Mouse (Mus musculus) mesoderm, embryonic 11.5 days (tissue): Measurements from ENCODE around the gene Fat4.

Experiments used
- DNase-seq: peaks from one replicate; pipeline ENCODE4 v3.0.0-alpha.2; 2012; ENCODE audit warnings: low read depth, low spot score

Gene Fat4

DNA sequence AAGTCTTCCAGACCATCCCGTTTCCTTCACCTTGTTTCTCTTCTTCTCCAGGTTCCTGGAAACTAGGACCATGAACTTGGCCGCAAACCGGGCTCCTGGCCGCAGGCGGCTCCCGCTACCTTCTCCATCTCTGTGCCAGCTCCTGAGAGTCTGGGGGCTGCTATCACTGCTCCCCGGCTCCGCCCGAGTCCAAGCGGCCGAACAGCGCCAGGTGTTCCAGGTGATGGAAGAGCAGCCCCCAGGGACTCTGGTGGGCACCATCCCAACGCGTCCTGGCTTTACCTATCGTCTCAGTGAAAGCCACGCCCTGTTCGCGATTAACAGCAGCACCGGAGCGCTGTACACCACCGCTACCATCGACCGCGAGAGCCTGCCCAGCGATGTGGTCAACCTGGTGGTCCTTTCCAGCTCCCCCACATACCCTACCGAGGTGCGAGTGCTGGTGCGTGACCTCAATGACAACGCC is at the start of gene Fat4:
TSS of gene Fat4 (plus strand) at position 51 of the 466 bp plus-strand sequence.
- DNase-seq, result no peak

- no peak for DNase-seq
Measured at GRCm38 (mm10) chr3:38839438-38839837, 47.3 kb upstream of the Fat4 start.

DNA sequence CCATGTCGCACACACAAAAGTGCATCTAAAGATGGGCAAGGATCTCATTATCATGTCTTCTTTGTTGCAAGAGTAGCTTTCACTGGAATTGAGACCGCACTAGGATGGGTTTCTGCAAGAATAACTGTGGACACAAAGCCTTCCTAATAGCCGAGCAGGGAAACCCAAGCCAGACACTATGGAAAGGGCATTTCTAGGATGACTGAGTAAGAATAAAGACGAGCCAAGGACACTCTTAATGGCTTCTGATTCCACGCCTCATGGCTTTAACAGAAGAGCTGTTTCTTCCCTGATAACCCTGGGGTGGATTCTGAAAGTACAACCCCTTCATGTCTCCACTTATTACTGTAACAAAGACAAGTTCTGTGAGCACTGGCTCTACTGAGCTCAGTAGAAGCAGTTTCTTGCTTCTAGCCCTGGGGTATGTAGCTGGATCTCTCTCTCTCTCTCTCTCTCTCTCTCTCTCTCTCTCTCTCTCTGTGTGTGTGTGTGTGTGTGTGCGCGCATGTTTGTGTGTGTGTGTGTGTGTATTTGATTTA is 43.7 kb upstream of the Fat4 start:
- DNase-seq, result no peak

GRCm38 (mm10) chr3:38846602-38847382 is 39.9 kb upstream of the Fat4 start:
- DNase-seq, result no peak

DNA sequence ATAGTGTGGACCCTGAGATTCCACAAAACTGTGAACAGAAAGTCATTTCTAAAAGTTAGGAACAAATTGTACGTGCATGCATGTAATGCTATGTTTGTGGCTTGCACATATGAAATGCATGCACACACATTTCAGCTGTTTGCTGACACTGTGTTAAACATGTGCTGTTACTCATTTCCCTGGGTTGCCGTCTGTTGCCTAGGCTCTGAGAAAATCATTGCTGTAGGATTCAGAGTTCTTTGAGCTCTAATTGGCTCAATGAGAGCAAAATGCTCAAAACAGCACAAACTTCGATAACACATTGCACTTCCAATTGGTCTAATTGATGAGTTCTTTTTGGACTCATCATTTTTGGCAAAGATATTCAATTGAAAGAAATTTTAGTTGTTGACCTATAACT is 37.7 kb upstream of the Fat4 start:
- no peak for DNase-seq

DNA sequence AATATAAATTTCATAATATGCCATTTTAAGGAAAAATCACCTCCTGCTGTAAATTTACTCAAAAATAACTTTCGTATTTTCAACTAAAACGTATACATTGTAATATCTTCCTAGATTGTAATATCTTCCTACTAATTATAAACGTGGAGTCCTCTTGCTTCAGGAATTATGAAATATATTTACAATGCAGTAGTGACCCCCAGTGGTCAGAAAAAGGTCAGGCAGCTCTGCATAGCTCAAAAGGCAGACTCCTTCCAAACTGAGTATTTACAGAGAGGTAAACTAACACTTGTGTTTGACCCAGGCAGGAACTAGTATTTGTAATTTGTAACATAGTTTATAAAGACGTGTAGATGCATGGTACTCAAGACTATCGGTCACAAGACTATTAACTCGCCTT is 37.2 kb upstream of the Fat4 start:
- DNase-seq, result peak; percentile 67

DNA sequence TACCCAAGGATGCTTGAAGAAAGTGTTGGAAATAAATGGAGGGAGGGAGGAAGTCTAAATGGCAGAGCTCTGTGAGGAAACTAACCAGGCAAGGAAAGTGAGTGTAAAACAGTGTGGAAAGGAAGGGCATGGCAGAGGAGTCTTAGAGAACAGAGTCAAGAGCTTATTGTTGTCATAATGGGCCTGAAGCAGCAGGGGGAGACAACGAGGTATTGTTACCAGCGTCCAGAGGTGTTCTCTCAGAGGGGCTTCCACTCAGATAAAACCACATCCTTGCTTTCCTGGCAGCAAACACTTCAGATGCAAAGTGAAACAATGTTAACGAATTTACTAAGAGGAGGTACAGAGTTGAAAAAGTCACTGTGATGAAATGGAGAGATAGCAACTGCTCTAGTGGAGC is 33.1 kb upstream of the Fat4 start:
- no peak for DNase-seq

DNA sequence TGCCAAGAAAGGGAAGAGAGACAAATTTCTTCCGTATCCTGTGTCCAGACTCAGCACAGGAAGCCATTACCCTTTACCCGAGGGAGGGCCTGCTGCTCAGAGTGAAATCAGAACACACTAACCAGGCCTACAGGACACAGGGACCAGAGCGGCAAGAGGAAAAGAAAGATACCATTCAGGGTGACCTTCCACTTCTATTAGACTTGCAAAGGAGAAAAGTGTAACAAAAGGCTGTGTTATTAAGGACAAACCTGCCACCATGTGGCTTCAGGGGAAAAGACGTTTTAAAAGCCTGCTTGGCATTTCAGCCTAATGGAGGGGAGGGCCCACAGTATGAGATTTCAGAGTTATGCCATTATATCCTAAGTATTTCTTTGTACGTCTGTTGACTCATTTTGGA is 26.1 kb upstream of the Fat4 start:
- DNase-seq, result no peak

GRCm38 (mm10) chr3:38871291-38871690 is 15.4 kb upstream of the Fat4 start:
- no peak for DNase-seq

GRCm38 (mm10) chr3:38875872-38876271 is 10.9 kb upstream of the Fat4 start:
- no peak for DNase-seq

- DNase-seq, result no peak
Measured at GRCm38 (mm10) chr3:38876706-38877105, 10.0 kb upstream of the Fat4 start.

- DNase-seq, result peak; percentile 79
Measured at GRCm38 (mm10) chr3:38882778-38883177, 4.0 kb upstream of the Fat4 start.

DNA sequence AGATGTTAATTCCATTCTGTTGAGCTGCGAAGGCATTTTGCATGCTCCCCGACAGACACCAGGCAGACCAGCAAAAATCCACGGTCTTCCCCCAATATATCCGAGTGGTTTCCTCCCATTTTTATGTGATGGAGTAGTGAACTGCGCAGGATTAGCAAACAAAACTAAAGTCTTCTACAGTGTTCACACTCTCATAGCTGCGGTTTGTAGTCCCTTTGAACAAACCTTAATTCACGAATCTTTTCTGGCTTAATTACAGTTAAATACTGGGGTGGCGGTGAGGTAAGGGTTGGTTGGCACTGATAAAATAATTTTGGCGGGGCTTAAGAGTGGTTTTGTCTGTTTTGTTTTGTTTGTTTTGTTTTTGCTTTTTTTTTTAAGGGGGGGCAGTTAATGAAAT is 3.1 kb upstream of the Fat4 start:
- no peak for DNase-seq

DNA sequence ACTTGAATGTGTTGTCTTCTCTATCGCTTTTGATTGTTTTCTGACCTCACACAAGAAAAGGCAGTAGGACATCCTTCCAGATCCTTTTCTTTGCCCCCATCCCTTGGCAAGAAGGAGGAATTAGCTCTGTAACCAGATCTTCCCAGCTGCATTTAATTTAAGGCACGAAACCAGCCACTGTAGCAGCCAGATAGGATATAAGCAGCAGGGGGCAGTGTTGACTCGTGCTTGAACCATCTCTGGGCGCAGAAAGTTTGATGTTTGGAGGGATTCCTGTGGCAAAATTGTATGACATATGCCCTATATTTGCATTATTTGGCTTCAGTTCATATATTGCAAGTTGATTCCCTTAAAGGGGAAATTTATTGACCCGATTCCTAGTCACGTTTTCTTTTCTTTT is 2.5 kb upstream of the Fat4 start:
- peak; percentile 93 for DNase-seq

DNA sequence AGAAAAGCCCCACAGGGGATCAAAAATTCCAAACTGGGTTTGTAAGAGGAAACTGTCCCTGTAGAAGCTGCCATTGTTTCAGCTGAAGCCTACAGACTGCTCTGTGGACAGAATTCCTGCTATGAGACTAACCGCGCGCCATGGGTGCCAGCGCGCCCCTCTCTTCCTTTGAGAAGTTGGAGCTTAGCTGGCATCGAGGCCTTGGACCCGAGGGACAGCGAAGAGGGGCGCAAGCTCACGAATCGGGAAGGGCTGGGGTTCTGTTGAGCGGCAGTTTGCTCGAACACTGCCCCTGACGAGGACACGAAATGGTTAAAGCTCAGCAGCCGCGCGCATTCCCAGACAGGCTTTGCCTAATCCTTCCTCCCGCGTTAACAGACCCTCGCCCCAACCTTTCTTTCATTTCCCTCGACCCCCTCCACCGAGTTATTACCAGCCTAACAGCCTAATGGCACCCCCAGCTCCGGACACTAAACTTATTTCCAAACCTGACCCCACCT is 1.8 kb upstream of the Fat4 start:
- peak; percentile 83 for DNase-seq

DNA sequence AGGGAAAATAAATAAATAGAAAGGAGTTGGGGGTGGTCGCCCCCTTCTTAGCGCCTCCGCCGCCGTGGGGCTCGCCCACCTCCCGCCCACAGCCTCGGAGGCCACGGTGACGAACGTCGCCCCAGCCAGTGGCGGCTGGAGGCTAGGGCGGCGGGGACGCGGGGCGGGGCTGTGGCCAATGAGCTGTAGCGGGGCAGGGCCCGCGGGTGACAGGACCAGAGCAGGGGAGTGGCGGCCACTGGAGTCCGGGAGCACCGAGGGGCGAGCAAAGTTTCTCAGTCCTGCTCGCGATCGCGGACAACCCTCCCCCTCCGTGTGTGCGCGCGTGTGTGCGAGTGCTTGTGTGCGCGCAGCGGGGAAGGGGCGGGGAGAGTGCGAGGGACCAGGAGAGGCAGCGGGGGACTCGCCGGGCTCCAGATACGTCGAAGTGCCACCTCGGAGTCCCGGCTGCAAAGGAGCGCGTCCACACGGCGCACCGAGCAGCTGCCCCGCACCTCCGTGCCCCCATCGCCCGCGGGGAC is 1.2 kb upstream of the Fat4 start:
- DNase-seq, result peak; percentile 88

DNA sequence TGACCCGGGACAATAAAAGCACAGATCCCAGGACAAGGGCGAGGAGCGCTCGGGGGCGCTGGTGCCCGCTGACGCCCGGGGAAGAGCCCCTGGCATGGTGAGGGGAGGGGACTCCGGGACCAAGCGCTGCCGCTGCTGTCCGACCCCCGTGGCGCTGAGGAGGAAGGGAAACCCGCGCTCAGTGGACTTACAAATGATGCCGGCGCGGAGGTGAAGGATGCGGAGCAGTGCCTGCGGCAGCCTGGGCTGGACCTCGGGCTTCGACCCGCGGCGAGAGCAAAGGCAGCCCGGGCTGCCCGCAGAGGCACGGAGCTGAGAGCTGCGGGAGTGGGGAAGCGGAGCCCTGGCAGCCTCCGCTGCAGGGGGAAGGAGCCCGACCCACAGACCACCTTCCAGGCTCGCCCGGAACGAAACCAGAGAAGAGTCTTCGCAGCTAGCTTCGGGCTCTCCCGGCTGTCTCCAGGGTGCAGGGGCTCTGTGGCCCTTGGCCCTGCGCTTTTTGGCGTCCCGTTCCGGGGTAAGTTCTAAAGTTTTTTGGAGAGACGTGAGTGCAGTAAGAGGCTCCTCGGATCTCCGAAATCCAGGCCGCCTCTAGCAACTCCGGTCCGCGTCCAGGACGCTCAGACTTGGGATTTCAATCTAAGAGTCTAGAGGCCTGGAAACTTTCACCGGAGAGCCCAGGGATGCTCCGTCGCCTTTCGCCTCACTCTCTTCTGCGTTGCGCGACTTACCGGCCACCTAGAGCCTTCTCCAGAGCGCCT is 499 bp upstream of the Fat4 start:
- peak; percentile 53 for DNase-seq

DNA sequence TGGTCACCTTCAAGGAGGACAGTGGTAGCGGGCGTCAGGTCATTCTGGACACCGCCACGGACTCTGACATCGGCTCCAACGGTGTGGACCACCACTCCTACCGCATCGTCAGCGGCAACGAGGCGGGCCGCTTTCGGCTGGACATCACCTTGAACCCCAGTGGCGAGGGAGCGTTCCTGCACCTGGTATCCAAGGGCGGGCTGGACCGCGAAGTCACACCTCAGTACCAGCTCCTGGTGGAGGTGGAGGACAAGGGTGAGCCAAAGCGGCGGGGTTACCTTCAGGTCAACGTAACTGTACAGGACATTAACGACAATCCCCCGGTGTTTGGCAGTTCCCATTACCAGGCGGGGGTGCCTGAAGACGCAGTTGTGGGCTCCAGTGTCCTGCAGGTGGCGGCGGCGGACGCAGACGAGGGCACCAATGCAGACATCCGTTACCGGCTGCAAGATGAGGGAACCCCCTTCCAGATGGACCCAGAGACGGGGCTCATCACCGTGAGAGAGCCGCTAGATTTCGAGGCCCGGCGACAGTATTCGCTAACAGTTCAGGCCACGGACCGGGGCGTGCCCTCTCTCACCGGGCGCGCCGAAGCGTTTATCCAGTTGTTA is 746 bp downstream of the Fat4 start:
- peak; percentile 58 for DNase-seq

GRCm38 (mm10) chr3:38888111-38888510 is 1.4 kb downstream of the Fat4 start:
- DNase-seq, result peak; percentile 62

DNA sequence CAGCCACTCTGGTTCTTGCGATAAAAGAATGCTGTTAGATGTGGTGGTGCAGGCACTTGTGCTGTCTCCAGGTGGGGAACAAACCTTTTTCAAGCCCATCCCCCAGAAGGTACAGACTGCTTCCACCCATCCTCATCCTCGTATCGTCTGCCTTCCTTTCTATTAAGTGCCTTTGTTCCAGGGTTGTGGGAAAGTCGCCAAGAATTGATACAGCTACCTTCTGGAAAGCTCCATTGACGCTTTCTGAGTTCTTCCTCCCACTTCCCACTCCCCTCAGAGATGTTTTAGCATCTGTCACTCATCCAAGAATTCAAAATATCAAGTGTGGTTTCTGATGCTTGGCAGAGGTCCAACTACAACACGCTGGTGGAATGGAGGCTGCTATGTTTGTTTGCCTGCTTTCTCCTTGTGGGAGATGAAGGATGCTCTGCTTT is 6.1 kb downstream of the Fat4 start:
- no peak for DNase-seq

- no peak for DNase-seq
Measured at GRCm38 (mm10) chr3:38900839-38901238, 14.1 kb downstream of the Fat4 start.

DNA sequence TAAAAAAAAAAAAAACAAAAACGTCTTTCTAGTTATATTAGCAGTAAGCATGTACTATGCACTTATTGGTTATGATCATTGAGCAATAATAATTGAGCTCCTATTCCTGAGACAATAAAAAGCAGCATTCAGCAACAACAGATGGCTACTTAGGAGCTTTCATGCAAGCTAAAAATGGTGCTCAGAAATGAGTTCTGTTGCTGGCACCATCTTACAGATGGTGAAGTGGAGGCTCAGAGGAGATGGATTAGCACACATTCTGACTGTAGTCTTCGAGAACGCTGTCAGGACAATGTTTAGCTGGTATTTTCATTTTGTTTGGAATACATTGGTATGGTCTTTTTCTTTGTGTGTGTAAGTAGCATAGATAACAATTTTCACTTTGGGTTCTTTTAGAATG is 20.1 kb downstream of the Fat4 start:
- no peak for DNase-seq
